In the genomic region with DNA sequence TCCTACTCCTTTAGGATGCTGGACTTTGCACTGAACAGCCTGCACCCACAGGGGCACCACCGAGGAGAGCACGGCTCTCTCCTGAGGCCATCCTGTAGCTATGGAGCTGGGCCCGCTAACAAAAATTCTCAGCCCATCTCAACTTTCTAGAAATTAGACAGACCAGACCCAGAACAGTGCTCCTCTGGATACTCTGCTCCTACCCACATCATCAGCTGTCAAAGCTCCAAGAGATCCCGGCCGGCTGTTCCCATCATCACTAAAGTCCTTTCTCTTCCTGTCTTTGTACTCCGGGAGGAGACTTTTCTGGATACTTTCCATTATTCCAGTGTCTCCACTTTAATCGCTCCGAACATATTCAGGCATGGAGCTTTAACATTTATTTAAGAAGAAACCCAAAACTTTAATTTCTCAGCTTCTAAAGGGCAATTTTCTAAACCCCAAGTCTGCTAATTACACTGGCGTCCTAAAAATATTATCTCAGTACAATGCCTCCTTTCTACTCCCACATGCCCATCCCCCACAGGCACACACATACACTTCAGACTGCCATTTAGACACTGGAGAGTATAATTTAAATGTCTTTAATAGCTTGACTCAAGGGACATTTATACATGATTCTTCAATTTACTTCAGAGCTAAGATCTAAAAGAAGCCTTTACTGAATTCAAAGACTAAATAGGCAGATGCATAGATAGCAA, we compare ENCODE assay signal across 8 mouse cellular contexts. TPM values are rescaled to one million over a fixed set of nuclear protein-coding genes. Genes with fewer than 3 reads are reported as not detected.
DNase-seq lines count a peak whose midpoint lies in the region; ATAC-seq and TF ChIP-seq lines count a peak whose summit lies in the region.

No protein-coding gene starts in this region.

- peak overlapping the region; percentile 70 for H3K27ac ChIP-seq in limb, embryonic 12.5 days
- H3K27ac ChIP-seq in limb, embryonic 10.5 days = no peak overlapping the region
- peak overlapping the region; percentile 90 for H3K27ac ChIP-seq in embryonic facial prominence, embryonic 15.5 days (replicated peaks)
- no peak overlapping the region for H3K27ac ChIP-seq in lung, postnatal 0 days (ENCODE audit: low read length)

- no peak overlapping the region for H3K4me3 ChIP-seq in limb, embryonic 12.5 days (replicated peaks)
- no peak overlapping the region for H3K4me3 ChIP-seq in limb, embryonic 10.5 days
- H3K4me3 ChIP-seq in embryonic facial prominence, embryonic 15.5 days (replicated peaks) = no peak overlapping the region
- no peak overlapping the region for H3K4me3 ChIP-seq in lung, postnatal 0 days (ENCODE audit: low read depth, low read length)

- ATAC-seq in limb, embryonic 12.5 days (ENCODE audit: insufficient number of reproducible peaks, insufficient read depth, low FRiP score, low TSS enrichment, low read depth) = no peak
- ATAC-seq in embryonic facial prominence, embryonic 15.5 days (ENCODE audit: insufficient number of reproducible peaks, low FRiP score, low TSS enrichment, low read depth) = no peak
- peak; percentile 25; the same call in 1 of the 2 replicates for ATAC-seq in lung, postnatal 0 days

- H3K9ac ChIP-seq in limb, embryonic 12.5 days (replicated peaks) = 0 out of 2 replicates have a peak overlapping the region, but pooled peaks have one; percentile 18
- no peak overlapping the region for H3K9ac ChIP-seq in embryonic facial prominence, embryonic 15.5 days
- no peak overlapping the region for H3K9ac ChIP-seq in lung, postnatal 0 days (replicated peaks; ENCODE audit: low read depth)

- intact Hi-C loops in heart, postnatal 36 days (cut with DNase I) = no loop called here

- DNase-seq in limb, embryonic 10.5 days (ENCODE audit: low spot score) = no peak
- DNase-seq in heart, postnatal 36 days = peak; percentile 32 to 33
- DNase-seq in lung, postnatal 0 days (ENCODE audit: low spot score) = no peak
- no peak for DNase-seq in thymus, postnatal 10 days (ENCODE audit: low spot score in 2 of 2)
- no peak for DNase-seq in T-cell, adult 2 months (ENCODE audit: low spot score)
- no peak for DNase-seq in right cerebral cortex, postnatal 10 days (ENCODE audit: low spot score in 2 of 2)

- no peak for TF ChIP-seq CTCF in lung, postnatal 0 days (IDR thresholded peaks at IDR 0.05)

- H3K4me1 ChIP-seq in limb, embryonic 12.5 days (replicated peaks) = peaks cover 22% of the 10 kb centered on the region
- H3K4me1 ChIP-seq in limb, embryonic 10.5 days = peaks cover 46% of the 10 kb centered on the region
- H3K4me1 ChIP-seq in embryonic facial prominence, embryonic 15.5 days = peaks cover 49% of the 10 kb centered on the region
- peaks cover 13% of the 10 kb centered on the region; the same call in 1 of the 2 replicates for H3K4me1 ChIP-seq in lung, postnatal 0 days (ENCODE audit: insufficient read depth, low read depth, low read length)

- peaks cover 6% of the 10 kb centered on the region; the same call in 1 of the 2 replicates for H3K36me3 ChIP-seq in limb, embryonic 12.5 days
- H3K36me3 ChIP-seq in limb, embryonic 10.5 days = peaks cover 7% of the 10 kb centered on the region
- H3K36me3 ChIP-seq in embryonic facial prominence, embryonic 15.5 days = no peaks in the 10 kb centered on the region
- no peaks in the 10 kb centered on the region for H3K36me3 ChIP-seq in lung, postnatal 0 days (ENCODE audit: insufficient read depth, low read length)

- no peak for TF ChIP-seq EP300 in lung, postnatal 0 days (IDR thresholded peaks at IDR 0.05)

- H3K4me2 ChIP-seq in limb, embryonic 12.5 days = no peak overlapping the region
- 0 out of 2 replicates have a peak overlapping the region, but pooled peaks have one; percentile 19 for H3K4me2 ChIP-seq in embryonic facial prominence, embryonic 15.5 days (replicated peaks)
- no peak overlapping the region for H3K4me2 ChIP-seq in lung, postnatal 0 days (replicated peaks; ENCODE audit: low read depth, low read length)

- no peaks in the 10 kb centered on the region for H3K9me3 ChIP-seq in limb, embryonic 12.5 days
- no peaks in the 10 kb centered on the region for H3K9me3 ChIP-seq in limb, embryonic 10.5 days (replicated peaks)
- H3K9me3 ChIP-seq in embryonic facial prominence, embryonic 15.5 days (replicated peaks) = no peaks in the 10 kb centered on the region
- H3K9me3 ChIP-seq in lung, postnatal 0 days (ENCODE audit: low read length) = no peaks in the 10 kb centered on the region

- no peaks in the 10 kb centered on the region for H3K27me3 ChIP-seq in limb, embryonic 12.5 days
- H3K27me3 ChIP-seq in limb, embryonic 10.5 days (ENCODE audit: low read depth, poor library complexity, severe bottlenecking) = no peaks in the 10 kb centered on the region
- no peaks in the 10 kb centered on the region for H3K27me3 ChIP-seq in embryonic facial prominence, embryonic 15.5 days
- H3K27me3 ChIP-seq in lung, postnatal 0 days (replicated peaks; ENCODE audit: insufficient read depth, low read length) = no peaks in the 10 kb centered on the region

- 79% methylated on average over 9 of the region's 9 CpGs for WGBS in limb, embryonic 12.5 days
- WGBS in limb, embryonic 10.5 days = 83% methylated on average over 9 of the region's 9 CpGs
- 35% methylated on average over 9 of the region's 9 CpGs for WGBS in embryonic facial prominence, embryonic 15.5 days
- 44% methylated on average over 9 of the region's 9 CpGs for WGBS in lung, postnatal 0 days

RNA-seq across cellular contexts. Expression of gene Uchl4, which starts 2.6 kb away (rescaled TPM):
- 3.8 and 4.8 TPM in 2 replicates for polyA plus RNA-seq in limb, embryonic 12.5 days (2016; fragmentation: Nextera tagmentation; extraction: Ambion mirVana)
- 3.5 and 3.7 TPM in 2 replicates for polyA plus RNA-seq in limb, embryonic 10.5 days (2016; fragmentation: Nextera tagmentation; extraction: Ambion mirVana)
- polyA plus RNA-seq in embryonic facial prominence, embryonic 15.5 days (2015; fragmentation: Nextera tagmentation; extraction: Ambion mirVana) = 2.1 and 3.2 TPM in 2 replicates
- 1 to 10 TPM; 1.8 to 3.1 TPM for total RNA-seq in heart, postnatal 36 days (2021)
- 1.0 and 1.1 TPM in 2 replicates for polyA plus RNA-seq in lung, postnatal 0 days (2015; fragmentation: Nextera tagmentation; extraction: Ambion mirVana)

RNA-seq across cellular contexts. Expression of gene Map2k1, which starts 21.0 kb away (rescaled TPM):
- polyA plus RNA-seq in limb, embryonic 12.5 days (2016; fragmentation: Nextera tagmentation; extraction: Ambion mirVana) = 71.6 and 77.1 TPM in 2 replicates
- 76.5 and 82.6 TPM in 2 replicates for polyA plus RNA-seq in limb, embryonic 10.5 days (2016; fragmentation: Nextera tagmentation; extraction: Ambion mirVana)
- 99.5 and 100 TPM in 2 replicates for polyA plus RNA-seq in embryonic facial prominence, embryonic 15.5 days (2015; fragmentation: Nextera tagmentation; extraction: Ambion mirVana)
- total RNA-seq in heart, postnatal 36 days (2021) = 10 to 100 TPM; 50.1 to 52.8 TPM
- polyA plus RNA-seq in lung, postnatal 0 days (2015; fragmentation: Nextera tagmentation; extraction: Ambion mirVana) = 67.1 and 77.6 TPM in 2 replicates

RNA-seq across cellular contexts. Expression of gene Tipin, which starts 49.0 kb away (rescaled TPM):
- polyA plus RNA-seq in limb, embryonic 12.5 days (2016; fragmentation: Nextera tagmentation; extraction: Ambion mirVana) = 264 TPM in 2 replicates
- polyA plus RNA-seq in limb, embryonic 10.5 days (2016; fragmentation: Nextera tagmentation; extraction: Ambion mirVana) = 299 and 311 TPM in 2 replicates
- 171 and 185 TPM in 2 replicates for polyA plus RNA-seq in embryonic facial prominence, embryonic 15.5 days (2015; fragmentation: Nextera tagmentation; extraction: Ambion mirVana)
- 10 to 100 TPM; 10.5 to 10.9 TPM for total RNA-seq in heart, postnatal 36 days (2021)
- 59.8 and 70.2 TPM in 2 replicates for polyA plus RNA-seq in lung, postnatal 0 days (2015; fragmentation: Nextera tagmentation; extraction: Ambion mirVana)

RNA-seq across cellular contexts. Expression of gene Snapc5, which starts 53.3 kb away (rescaled TPM):
- polyA plus RNA-seq in limb, embryonic 12.5 days (2016; fragmentation: Nextera tagmentation; extraction: Ambion mirVana) = 28.3 and 29.3 TPM in 2 replicates
- polyA plus RNA-seq in limb, embryonic 10.5 days (2016; fragmentation: Nextera tagmentation; extraction: Ambion mirVana) = 28.6 and 31.5 TPM in 2 replicates
- 30.2 and 35.3 TPM in 2 replicates for polyA plus RNA-seq in embryonic facial prominence, embryonic 15.5 days (2015; fragmentation: Nextera tagmentation; extraction: Ambion mirVana)
- total RNA-seq in heart, postnatal 36 days (2021) = 10 to 100 TPM; 21.8 to 22.6 TPM
- polyA plus RNA-seq in lung, postnatal 0 days (2015; fragmentation: Nextera tagmentation; extraction: Ambion mirVana) = 35.5 and 47.4 TPM in 2 replicates

RNA-seq across cellular contexts. Expression of gene Rpl4, which starts 59.2 kb away (rescaled TPM):
- polyA plus RNA-seq in limb, embryonic 12.5 days (2016; fragmentation: Nextera tagmentation; extraction: Ambion mirVana) = 1,142 and 1,161 TPM in 2 replicates
- polyA plus RNA-seq in limb, embryonic 10.5 days (2016; fragmentation: Nextera tagmentation; extraction: Ambion mirVana) = 1,265 and 1,468 TPM in 2 replicates
- polyA plus RNA-seq in embryonic facial prominence, embryonic 15.5 days (2015; fragmentation: Nextera tagmentation; extraction: Ambion mirVana) = 1,153 and 1,206 TPM in 2 replicates
- 100 to 1,000 TPM; 454 to 482 TPM for total RNA-seq in heart, postnatal 36 days (2021)
- polyA plus RNA-seq in lung, postnatal 0 days (2015; fragmentation: Nextera tagmentation; extraction: Ambion mirVana) = 679 and 693 TPM in 2 replicates

Comparison
In these comparisons a context has a peak if more than half of its experiments do, and no peak if none do; other contexts are left out.
1. H3K27ac ChIP-seq: peak in limb, embryonic 12.5 days (single experiment) and embryonic facial prominence, embryonic 15.5 days (single experiment); none in limb, embryonic 10.5 days (single experiment) and lung, postnatal 0 days (single experiment).
2. DNase-seq: peak in heart, postnatal 36 days (2 of 2); none in limb, embryonic 10.5 days (single experiment), lung, postnatal 0 days (single experiment), thymus, postnatal 10 days (0 of 2), T-cell, adult 2 months (single experiment) and right cerebral cortex, postnatal 10 days (0 of 2).